Mouse (Mus musculus): ENCODE results near the gene Ccdc162. TPM values are rescaled to one million over a fixed set of nuclear protein-coding genes. Genes with fewer than 3 reads are reported as not detected.

The Ccdc162 gene
- polyA plus RNA-seq, 2 experiments from 2014 or later, result 1.5 to 1.6 TPM

GRCm38 (mm10) chr10:41576328-41576833 is 140.1 kb downstream of the Ccdc162 start:
- ATAC-seq, result no peak

- no peak for ATAC-seq
Observed at GRCm38 (mm10) chr10:41575451-41576327, 140.7 kb downstream of the Ccdc162 start.

- no peak for ATAC-seq
Observed at GRCm38 (mm10) chr10:41573190-41573589, 143.2 kb downstream of the Ccdc162 start.

GRCm38 (mm10) chr10:41572274-41572673 is 144.2 kb downstream of the Ccdc162 start:
- peak; percentile 81 for ATAC-seq

- ATAC-seq, result no peak
Observed at GRCm38 (mm10) chr10:41571065-41571464, 145.4 kb downstream of the Ccdc162 start.

- no peak for ATAC-seq
Observed at GRCm38 (mm10) chr10:41568306-41568705, 148.1 kb downstream of the Ccdc162 start.

GRCm38 (mm10) chr10:41565141-41565540 is 151.3 kb downstream of the Ccdc162 start:
- no peak for ATAC-seq

- ATAC-seq, result no peak
Observed at GRCm38 (mm10) chr10:41561701-41562395, 154.6 kb downstream of the Ccdc162 start.

GRCm38 (mm10) chr10:41558401-41558800 is 158.0 kb downstream of the Ccdc162 start:
- ATAC-seq, result no peak

GRCm38 (mm10) chr10:41555081-41555480 is 161.4 kb downstream of the Ccdc162 start:
- no peak for ATAC-seq

- no peak for ATAC-seq
Observed at GRCm38 (mm10) chr10:41553711-41554110, 162.7 kb downstream of the Ccdc162 start.

- peak; percentile 29 for ATAC-seq
Observed at GRCm38 (mm10) chr10:41552847-41553589, 163.4 kb downstream of the Ccdc162 start.

- peak; percentile 26 for ATAC-seq
Observed at GRCm38 (mm10) chr10:41552319-41552718, 164.1 kb downstream of the Ccdc162 start.

- no peak for ATAC-seq
Observed at GRCm38 (mm10) chr10:41550711-41551110, 165.7 kb downstream of the Ccdc162 start.

- ATAC-seq, result no peak
Observed at GRCm38 (mm10) chr10:41546396-41547165, 169.9 kb downstream of the Ccdc162 start.

- peak; percentile 77 for ATAC-seq
Observed at GRCm38 (mm10) chr10:41545224-41545755, 171.1 kb downstream of the Ccdc162 start.

- peak; percentile 78 for ATAC-seq
Observed at GRCm38 (mm10) chr10:41544481-41545190, 171.8 kb downstream of the Ccdc162 start.

GRCm38 (mm10) chr10:41543844-41544243 is 172.6 kb downstream of the Ccdc162 start:
- ATAC-seq, result no peak

GRCm38 (mm10) chr10:41543439-41543838 is 173.0 kb downstream of the Ccdc162 start:
- no peak for ATAC-seq

- ATAC-seq, result no peak
Observed at GRCm38 (mm10) chr10:41542057-41542456, 174.4 kb downstream of the Ccdc162 start.

GRCm38 (mm10) chr10:41538986-41539385 is 177.4 kb downstream of the Ccdc162 start:
- ATAC-seq, result no peak
